ENCODE assay signal across 8 mouse cellular contexts in genomic region chr10:106468956-106469721, GRCm38 (mm10). TPM values are rescaled to one million over a fixed set of nuclear protein-coding genes. Genes with fewer than 3 reads are reported as not detected.
DNase-seq lines count a peak whose midpoint lies in the region; ATAC-seq lines count a peak whose summit lies in the region.

No protein-coding gene starts in this region.

- WGBS in heart, embryonic 11.5 days (ENCODE audit: insufficient replicate concordance) = 5% methylated on average over 19 of the region's 19 CpGs
- WGBS in kidney, embryonic 14.5 days = 3% methylated on average over 19 of the region's 19 CpGs
- 2% methylated on average over 19 of the region's 19 CpGs for WGBS in limb, embryonic 10.5 days
- WGBS in neural tube, embryonic 15.5 days = under 1% methylated on average over 19 of the region's 19 CpGs

- H3K4me1 ChIP-seq in heart, embryonic 11.5 days (ENCODE audit: control insufficient read depth, insufficient read depth, low read length) = 0 out of 2 replicates have a peak, but pooled peaks cover 2% of the 10 kb centered on the region
- H3K4me1 ChIP-seq in kidney, embryonic 14.5 days (ENCODE audit: control insufficient read depth, insufficient read depth, low read length) = no peaks in the 10 kb centered on the region
- peaks cover 17% of the 10 kb centered on the region for H3K4me1 ChIP-seq in limb, embryonic 10.5 days
- H3K4me1 ChIP-seq in neural tube, embryonic 15.5 days = peaks cover 7% of the 10 kb centered on the region; the same call in 1 of the 2 replicates

- peak overlapping the region; percentile 62 for H3K4me2 ChIP-seq in heart, embryonic 11.5 days
- peak overlapping the region; percentile 78 for H3K4me2 ChIP-seq in kidney, embryonic 14.5 days (replicated peaks; ENCODE audit: low read depth, low read length)
- H3K4me2 ChIP-seq in neural tube, embryonic 15.5 days = peak overlapping the region; percentile 75

- H3K27ac ChIP-seq in heart, embryonic 11.5 days (ENCODE audit: low read depth, low read length) = no peak overlapping the region
- no peak overlapping the region for H3K27ac ChIP-seq in kidney, embryonic 14.5 days (ENCODE audit: low read depth, low read length)
- no peak overlapping the region for H3K27ac ChIP-seq in limb, embryonic 10.5 days
- peak overlapping the region; percentile 92 for H3K27ac ChIP-seq in neural tube, embryonic 15.5 days (replicated peaks)

- peak overlapping the region; percentile 41 for H3K4me3 ChIP-seq in heart, embryonic 11.5 days (ENCODE audit: low read depth, low read length)
- H3K4me3 ChIP-seq in kidney, embryonic 14.5 days (ENCODE audit: low read length) = peak overlapping the region; percentile 46
- H3K4me3 ChIP-seq in limb, embryonic 10.5 days = peak overlapping the region; percentile 56
- H3K4me3 ChIP-seq in neural tube, embryonic 15.5 days (replicated peaks) = peak overlapping the region; percentile 75

- peak; percentile 7 for DNase-seq in embryo, embryonic 11.5 days (ENCODE audit: low read depth, low spot score)
- peak; percentile 37 for DNase-seq in limb, embryonic 10.5 days (ENCODE audit: low spot score)
- no peak for DNase-seq in thymus, postnatal 0 days (ENCODE audit: low spot score)
- no peak for DNase-seq in thymus, postnatal 36 days

- H3K9ac ChIP-seq in heart, embryonic 11.5 days (ENCODE audit: low read depth, low read length) = no peak overlapping the region
- H3K9ac ChIP-seq in kidney, embryonic 14.5 days (ENCODE audit: low read depth, low read length) = no peak overlapping the region; the same call in 1 of the 2 replicates
- H3K9ac ChIP-seq in neural tube, embryonic 15.5 days (replicated peaks) = peak overlapping the region; percentile 72

- H3K36me3 ChIP-seq in heart, embryonic 11.5 days (ENCODE audit: control insufficient read depth, insufficient read depth, low read length) = no peaks in the 10 kb centered on the region
- H3K36me3 ChIP-seq in kidney, embryonic 14.5 days (ENCODE audit: control insufficient read depth, insufficient read depth, low read length) = no peaks in the 10 kb centered on the region
- no peaks in the 10 kb centered on the region for H3K36me3 ChIP-seq in limb, embryonic 10.5 days
- H3K36me3 ChIP-seq in neural tube, embryonic 15.5 days = no peaks in the 10 kb centered on the region

- ATAC-seq in cerebellum, adult (ENCODE audit: insufficient number of reproducible peaks, low FRiP score, low TSS enrichment) = peak; percentile 91
- 0 out of 2 replicates have a peak, but pooled peaks have one; percentile 18 for ATAC-seq in heart, embryonic 11.5 days (replicated peaks; ENCODE audit: insufficient number of reproducible peaks, low FRiP score, low TSS enrichment)
- peak; percentile 75; the same call in 1 of the 2 replicates for ATAC-seq in kidney, embryonic 14.5 days (ENCODE audit: low FRiP score, low TSS enrichment)
- ATAC-seq in neural tube, embryonic 15.5 days (ENCODE audit: low FRiP score) = peak; percentile 94

- no peaks in the 10 kb centered on the region for H3K9me3 ChIP-seq in heart, embryonic 11.5 days (replicated peaks; ENCODE audit: control insufficient read depth, low read length)
- no peaks in the 10 kb centered on the region for H3K9me3 ChIP-seq in kidney, embryonic 14.5 days (ENCODE audit: control insufficient read depth, low read length)
- no peaks in the 10 kb centered on the region for H3K9me3 ChIP-seq in limb, embryonic 10.5 days (replicated peaks)
- H3K9me3 ChIP-seq in neural tube, embryonic 15.5 days (replicated peaks) = no peaks in the 10 kb centered on the region

- peaks cover 20% of the 10 kb centered on the region for H3K27me3 ChIP-seq in heart, embryonic 11.5 days (ENCODE audit: control insufficient read depth, insufficient read depth, low read length)
- peaks cover 9% of the 10 kb centered on the region; the same call in 1 of the 2 replicates for H3K27me3 ChIP-seq in kidney, embryonic 14.5 days (ENCODE audit: control insufficient read depth, insufficient read depth, low read length)
- peaks cover 43% of the 10 kb centered on the region for H3K27me3 ChIP-seq in limb, embryonic 10.5 days (ENCODE audit: low read depth, poor library complexity, severe bottlenecking)
- H3K27me3 ChIP-seq in neural tube, embryonic 15.5 days (replicated peaks) = no peaks in the 10 kb centered on the region

RNA-seq across cellular contexts. Expression of gene Ppfia2, which starts 1.0 kb away (rescaled TPM):
- 0.14 and 0.32 TPM in 2 replicates for polyA plus RNA-seq in heart, embryonic 11.5 days (2014; fragmentation: Nextera tagmentation; extraction: Ambion mirVana)
- 0.28 and 0.41 TPM in 2 replicates for polyA plus RNA-seq in kidney, embryonic 14.5 days (2014; fragmentation: Nextera tagmentation; extraction: Ambion mirVana)
- polyA plus RNA-seq in limb, embryonic 10.5 days (2016; fragmentation: Nextera tagmentation; extraction: Ambion mirVana) = 0.09 and 0.25 TPM in 2 replicates
- polyA plus RNA-seq in neural tube, embryonic 15.5 days (2015; fragmentation: Nextera tagmentation; extraction: Ambion mirVana) = 23.7 and 28.3 TPM in 2 replicates
- polyA plus RNA-seq in thymus, postnatal 0 days (2015; fragmentation: Nextera tagmentation; extraction: Ambion mirVana) = 0.05 and 0.12 TPM in 2 replicates

Comparison
In these comparisons a context has a peak if more than half of its experiments do, and no peak if none do; other contexts are left out.
1. ATAC-seq: peak in every context shown above with its lines; median percentile 94 in neural tube, embryonic 15.5 days; 91 in cerebellum, adult; 75 in kidney, embryonic 14.5 days; 18 in heart, embryonic 11.5 days.
2. DNase-seq: peak in embryo, embryonic 11.5 days (single experiment) and limb, embryonic 10.5 days (single experiment); none in thymus, postnatal 0 days (single experiment) and thymus, postnatal 36 days (0 of 2).
3. RNA of gene Ppfia2, which starts 1.0 kb away (polyA plus RNA-seq): 23.7 to 28.3 TPM in neural tube, embryonic 15.5 days; 0.28 to 0.41 TPM in kidney, embryonic 14.5 days, 0.09 to 0.25 TPM in limb, embryonic 10.5 days, 0.14 to 0.32 TPM in heart, embryonic 11.5 days and 0.05 to 0.12 TPM in thymus, postnatal 0 days; every median in the first group is over 10 times any median in the second.
4. Peak in every context shown above with its lines, with median percentiles within 50 percentile points of each other: H3K4me2 ChIP-seq and H3K4me3 ChIP-seq.